Mouse (Mus musculus) MEL (cell line): ENCODE data around the gene Taco1. TPM values are rescaled to one million over a fixed set of nuclear protein-coding genes. Genes with fewer than 3 reads are reported as not detected.

Source experiments
- DNase-seq: peaks from one replicate; pipeline ENCODE4 v3.0.0; 2011; ENCODE audit warnings: low read depth, low spot score
- H3K27ac ChIP-seq: 2 replicates; pipeline ENCODE4 v1.5.1; 2012; ENCODE audit warnings: low read depth, mild to moderate bottlenecking, control low read depth, low read length, moderate library complexity; ENCODE audit not compliant: control insufficient read depth
- H3K27me3 ChIP-seq, 2 experiments: fragments of 150-350 bp in 1 of 2; sonication (generic) in 1 of 2; 2 replicates each; pipeline ENCODE4 v1.6.1; 2012; ENCODE audit warnings: low read length in 2 of 2, mild to moderate bottlenecking in 2 of 2, improper control_type of control experiment in 1 of 2, moderate library complexity in 1 of 2; ENCODE audit not compliant: insufficient read depth in 2 of 2, control insufficient read depth in 1 of 2
- H3K36me3 ChIP-seq, 2 experiments: 2 replicates each; pipeline ENCODE4 v1.6.1; 2012 to 2014; ENCODE audit warnings: low read length in 2 of 2, improper control_type of control experiment in 1 of 2, inconsistent platforms in 1 of 2, mild to moderate bottlenecking in 1 of 2; ENCODE audit not compliant: insufficient read depth in 2 of 2, control insufficient read depth in 1 of 2
- H3K4me1 ChIP-seq, 2 experiments: fragments of 150-350 bp in 1 of 2; sonication (generic) in 1 of 2; 2 replicates each; pipeline ENCODE4 v1.6.1; 2012; ENCODE audit warnings: low read length in 2 of 2, improper control_type of control experiment in 1 of 2, mild to moderate bottlenecking in 1 of 2; ENCODE audit not compliant: insufficient read depth in 2 of 2, control insufficient read depth in 1 of 2
- H3K4me3 ChIP-seq, 2 experiments: fragments of 150-350 bp in 1 of 2; sonication (generic) in 1 of 2; 2 replicates each; pipeline ENCODE4 v1.5.1; 2012; ENCODE audit warnings: low read depth in 2 of 2, low read length in 2 of 2, mild to moderate bottlenecking in 2 of 2, moderate library complexity in 2 of 2, control low read depth in 1 of 2, improper control_type of control experiment in 1 of 2; ENCODE audit not compliant: control insufficient read depth in 1 of 2, insufficient read depth in 1 of 2
- H3K79me2 ChIP-seq: 2 replicates; pipeline ENCODE4 v1.6.1; 2012; ENCODE audit warnings: mild to moderate bottlenecking, low read length, moderate library complexity; ENCODE audit not compliant: control insufficient read depth, poor library complexity, insufficient read depth
- H3K9ac ChIP-seq: 2 replicates; pipeline ENCODE4 v1.6.1; 2012; ENCODE audit warnings: low read depth, mild to moderate bottlenecking, control low read depth, low read length, moderate library complexity; ENCODE audit not compliant: control insufficient read depth, poor library complexity, severe bottlenecking
- H3K9me3 ChIP-seq: fragments of 150-350 bp; sonication (generic); replicated peaks from 2 replicates; pipeline ENCODE4 v1.6.1; 2012; ENCODE audit warnings: mild to moderate bottlenecking, low read length, improper control_type of control experiment, moderate library complexity; ENCODE audit not compliant: insufficient read depth
- CHD1 ChIP-seq: IDR thresholded peaks from 2 replicates; pipeline ENCODE4 v1.6.1; 2012; ENCODE audit warnings: low read depth, mild to moderate bottlenecking, inconsistent platforms, low read length, improper control_type of control experiment
- CHD2 ChIP-seq: IDR thresholded peaks from 2 replicates; pipeline ENCODE4 v1.6.1; 2011; ENCODE audit warnings: low read length, improper control_type of control experiment
- E2F4 ChIP-seq: IDR thresholded peaks from 2 replicates; pipeline ENCODE4 v1.6.1; 2011; ENCODE audit warnings: low read depth, low read length, improper control_type of control experiment, borderline replicate concordance
- EP300 ChIP-seq, 2 experiments: IDR thresholded peaks; 2 replicates each; pipeline ENCODE4 v1.6.1; 2011; ENCODE audit warnings: improper control_type of control experiment in 2 of 2, low read length in 2 of 2, low read depth in 1 of 2, mild to moderate bottlenecking in 1 of 2
- ETS1 ChIP-seq: IDR thresholded peaks from 2 replicates; pipeline ENCODE4 v1.6.1; 2012; ENCODE audit warnings: low read depth, mild to moderate bottlenecking, inconsistent platforms, low read length, improper control_type of control experiment, moderate library complexity
- HCFC1 ChIP-seq: IDR thresholded peaks from 2 replicates; pipeline ENCODE4 v1.6.1; 2012; ENCODE audit warnings: low read depth, mild to moderate bottlenecking, inconsistent platforms, low read length, improper control_type of control experiment, moderate library complexity
- JUND ChIP-seq: IDR thresholded peaks from 2 replicates; pipeline ENCODE4 v1.6.1; 2011; ENCODE audit warnings: low read depth, mild to moderate bottlenecking, improper control_type of control experiment, low read length
- KAT2A ChIP-seq: conservative IDR thresholded peaks from 2 replicates; pipeline ENCODE4 v1.6.1; 2012; ENCODE audit warnings: low read depth, low read length, improper control_type of control experiment, inconsistent platforms
- MAFK ChIP-seq: IDR thresholded peaks from 2 replicates; pipeline ENCODE4 v1.6.1; 2011; ENCODE audit warnings: low read depth, mild to moderate bottlenecking, low read length, improper control_type of control experiment, borderline replicate concordance
- MAX ChIP-seq: IDR thresholded peaks from 2 replicates; pipeline ENCODE4 v1.6.1; 2011; ENCODE audit warnings: low read length, improper control_type of control experiment
- MAZ ChIP-seq: IDR thresholded peaks from 2 replicates; pipeline ENCODE4 v1.6.1; 2012; ENCODE audit warnings: low read depth, mild to moderate bottlenecking, inconsistent platforms, low read length, improper control_type of control experiment
- MXI1 ChIP-seq: IDR thresholded peaks from 2 replicates; pipeline ENCODE4 v1.6.1; 2011; ENCODE audit warnings: mild to moderate bottlenecking, low read depth, low read length, improper control_type of control experiment
- MYC ChIP-seq: IDR thresholded peaks from 2 replicates; pipeline ENCODE4 v1.6.1; 2011; ENCODE audit warnings: low read depth, mild to moderate bottlenecking, low read length, improper control_type of control experiment, moderate library complexity
- NELFE ChIP-seq: IDR thresholded peaks from 2 replicates; pipeline ENCODE4 v1.6.1; 2011; ENCODE audit warnings: low read depth, low read length, improper control_type of control experiment
- NRF1 ChIP-seq: IDR thresholded peaks from 2 replicates; pipeline ENCODE4 v1.6.1; 2014; ENCODE audit warnings: low read depth, mild to moderate bottlenecking, inconsistent platforms, low read length, improper control_type of control experiment, moderate library complexity; ENCODE audit not compliant: poor library complexity, insufficient read depth, severe bottlenecking
- POLR2A ChIP-seq, 2 experiments: IDR thresholded peaks; 2 replicates each; pipeline ENCODE4 v1.6.1; 2011 to 2012; ENCODE audit warnings: low read length in 2 of 2, mild to moderate bottlenecking in 2 of 2, control low read depth in 1 of 2, improper control_type of control experiment in 1 of 2, low read depth in 1 of 2, moderate library complexity in 1 of 2; ENCODE audit not compliant: control insufficient read depth in 1 of 2, insufficient read depth in 1 of 2, poor library complexity in 1 of 2
- POLR2AphosphoS2 ChIP-seq: IDR thresholded peaks from 2 replicates; pipeline ENCODE4 v1.6.1; 2011; ENCODE audit warnings: low read length, improper control_type of control experiment
- RCOR1 ChIP-seq: IDR thresholded peaks from 2 replicates; pipeline ENCODE4 v1.6.1; 2012; ENCODE audit warnings: low read depth, mild to moderate bottlenecking, inconsistent platforms, low read length, improper control_type of control experiment
- SIN3A ChIP-seq: IDR thresholded peaks from 2 replicates; pipeline ENCODE4 v1.6.1; 2012; ENCODE audit warnings: low read length, improper control_type of control experiment, inconsistent platforms
- SMC3 ChIP-seq: IDR thresholded peaks from 2 replicates; pipeline ENCODE4 v1.6.1; 2011; ENCODE audit warnings: low read depth, low read length, improper control_type of control experiment
- TBP ChIP-seq: IDR thresholded peaks from 2 replicates; pipeline ENCODE4 v1.8.0; 2011; ENCODE audit warnings: low read depth, low read length, improper control_type of control experiment
- TCF12 ChIP-seq: IDR thresholded peaks from 2 replicates; pipeline ENCODE4 v1.6.1; 2014; ENCODE audit warnings: low read depth, mild to moderate bottlenecking, inconsistent platforms, low read length, improper control_type of control experiment, moderate library complexity
- USF1 ChIP-seq: IDR thresholded peaks from 2 replicates; pipeline ENCODE4 v1.6.1; 2014; ENCODE audit warnings: low read depth, mild to moderate bottlenecking, inconsistent platforms, low read length, improper control_type of control experiment, moderate library complexity
- USF2 ChIP-seq, 2 experiments: IDR thresholded peaks; 2 replicates each; pipeline ENCODE4 v1.6.1; 2011 to 2012; ENCODE audit warnings: improper control_type of control experiment in 2 of 2, low read length in 2 of 2, borderline replicate concordance in 1 of 2, inconsistent platforms in 1 of 2, low read depth in 1 of 2, mild to moderate bottlenecking in 1 of 2; ENCODE audit not compliant: insufficient read depth in 1 of 2
- ZKSCAN1 ChIP-seq: IDR thresholded peaks from 2 replicates; pipeline ENCODE4 v1.6.1; 2012; ENCODE audit warnings: low read depth, mild to moderate bottlenecking, inconsistent platforms, low read length, improper control_type of control experiment, moderate library complexity
- ZNF384 ChIP-seq: IDR thresholded peaks from 2 replicates; pipeline ENCODE4 v1.6.1; 2012; ENCODE audit warnings: low read depth, mild to moderate bottlenecking, inconsistent platforms, low read length, improper control_type of control experiment
- polyA plus RNA-seq, 2 experiments: library from polyadenylated mRNA; stranded (reverse) in 1 of 2; unstranded in 1 of 2; fragments of >175 nt in 1 of 2; fragments of >200 nt in 1 of 2; gene quantifications; 2 replicates each; pipeline versions ENCODE4 v1.2.1 to v1.2.4; 2012; ENCODE audit warnings: low replicate concordance in 2 of 2, low read depth in 1 of 2; ENCODE audit not compliant: insufficient read length in 2 of 2, insufficient read depth in 1 of 2, missing spikeins in 1 of 2
- total RNA-seq: library from RNA; depleted of rRNA; stranded (reverse); fragments of 300-350 nt; gene quantifications from 2 replicates; pipeline ENCODE4 v1.2.3, GENCODE M21; 2012

The Taco1 gene
- total and polyA plus RNA-seq, 3 experiments: 33.1 to 33.3 TPM; not detected in 1

GRCm38 (mm10) chr11:106111688-106112087, 45.8 kb downstream of the Taco1 start:
- Histone ChIP-seq H3K9ac (no peak overlapping the region), H3K4me3 (no peak overlapping the region), H3K27ac (no peak overlapping the region), H3K9me3 (no peaks in the 10 kb centered on the region), H3K27me3 (no peaks in the 10 kb centered on the region), H3K4me1 (peaks cover 0 to under 1% of the 10 kb centered on the region in 2 experiments; a peak in 1 of 4 replicates), H3K79me2 (no peaks in the 10 kb centered on the region), H3K36me3 (peaks cover 0 to 2% of the 10 kb centered on the region in 2 experiments; a peak in 2 of 4 replicates)
- TF ChIP-seq USF1 (no peak), ZKSCAN1 (no peak)
- DNase-seq: no peak

- TF ChIP-seq MAZ (no peak), JUND (no peak), MAX (no peak), POLR2A (IDR thresholded peaks at IDR 0.05; ENCODE audit: control insufficient read depth in 1 of 2, insufficient read depth in 1 of 2, low read depth in 1 of 2, low read length in 2 of 2, poor library complexity in 1 of 2) (no peak), MYC (no peak), NRF1 (no peak), TBP (no peak), CHD1 (no peak), KAT2A (no peak), POLR2AphosphoS2 (no peak), MAFK (no peak)
- Histone ChIP-seq H3K36me3 (peaks cover 0 to 19% of the 10 kb centered on the region in 2 experiments; a peak in 2 of 4 replicates), H3K27me3 (no peaks in the 10 kb centered on the region), H3K4me1 (peaks cover 12 to 15% of the 10 kb centered on the region in 2 experiments), H3K9me3 (no peaks in the 10 kb centered on the region), H3K4me3 (peak overlapping the region in 1 of 2 experiments; percentile 26; a peak in 2 of 4 replicates), H3K9ac (peak overlapping the region; percentile 12), H3K79me2 (no peaks in the 10 kb centered on the region), H3K27ac (peak overlapping the region; percentile 65)
- DNase-seq: peak; percentile 56
These were observed 56.4 kb downstream of the Taco1 start for GRCm38 (mm10) chr11:106122221-106122620.

- H3K27me3 ChIP-seq: no peaks in the 10 kb centered on the region
- peak; percentile 84 for DNase-seq
- no peaks in the 10 kb centered on the region for H3K79me2 ChIP-seq
- H3K4me1 ChIP-seq: peaks cover 12 to 15% of the 10 kb centered on the region in 2 experiments
- H3K9me3 ChIP-seq: no peaks in the 10 kb centered on the region
- peak overlapping the region; percentile 12 for H3K9ac ChIP-seq
- H3K36me3 ChIP-seq: peaks cover 0 to 19% of the 10 kb centered on the region in 2 experiments; a peak in 2 of 4 replicates
- H3K4me3 ChIP-seq: peak overlapping the region in 1 of 2 experiments; percentile 26; a peak in 2 of 4 replicates
- peak overlapping the region; percentile 65 for H3K27ac ChIP-seq
- TF ChIP-seq EP300 (IDR thresholded peaks at IDR 0.05; ENCODE audit: low read depth in 1 of 2, low read length in 2 of 2): peak; percentile 54 to 65; a peak in 3 of 4 replicates
- TF ChIP-seq USF1: peak; percentile 41; the same call in 1 of the 2 replicates
- TF ChIP-seq USF2 (IDR thresholded peaks at IDR 0.05; ENCODE audit: borderline replicate concordance in 1 of 2, insufficient read depth in 1 of 2, low read depth in 1 of 2, low read length in 2 of 2): no peak
- peak; percentile 80 for TF ChIP-seq MXI1
- 0 out of 2 replicates have a peak, but pooled peaks have one; percentile 29 for TF ChIP-seq TCF12
- no peak; the same call in 1 of the 2 replicates for TF ChIP-seq HCFC1
- TF ChIP-seq CHD2: no peak
- no peak for TF ChIP-seq KAT2A
- no peak for TF ChIP-seq E2F4
- peak; percentile 45 for TF ChIP-seq ETS1
- no peak for TF ChIP-seq MAFK
- no peak for TF ChIP-seq NELFE
- TF ChIP-seq SMC3: no peak
- peak; percentile 53; the same call in 1 of the 2 replicates for TF ChIP-seq SIN3A
- peak; percentile 60; the same call in 1 of the 2 replicates for TF ChIP-seq MYC
- peak; percentile 53 for TF ChIP-seq ZNF384
- TF ChIP-seq RCOR1: no peak
- TF ChIP-seq CHD1: no peak
These were observed 56.9 kb downstream of the Taco1 start for GRCm38 (mm10) chr11:106122736-106123135.
